12 mouse cellular contexts compared by ENCODE assay signal in genomic region chr2:119767246-119767645, GRCm38 (mm10). TPM values are rescaled to one million over a fixed set of nuclear protein-coding genes. Genes with fewer than 3 reads are reported as not detected.
DNase-seq lines count a peak whose midpoint lies in the region; ATAC-seq and TF ChIP-seq lines count a peak whose summit lies in the region.
"Had no signal": no experiment of that assay in that cellular context is flagged by ENCODE, and none has a peak within 500 bp of the region (broad histone marks: within the 10 kb centered on the region; RNA-seq: fewer than 3 reads in every experiment).

No protein-coding gene starts in this region.

- H3K9me3 ChIP-seq in midbrain, embryonic 15.5 days = no peaks in the 10 kb centered on the region
- H3K9me3 ChIP-seq: embryonic facial prominence, embryonic 15.5 days; heart, embryonic 15.5 days; liver, embryonic 15.5 days had no signal

- no peaks in the 10 kb centered on the region for H3K27me3 ChIP-seq in kidney, adult 2 months (replicated peaks; ENCODE audit: control insufficient read depth, insufficient read depth, low read length)
- no peaks in the 10 kb centered on the region for H3K27me3 ChIP-seq in thymus, adult 2 months (ENCODE audit: control insufficient read depth, insufficient read depth, low read length)
- no peaks in the 10 kb centered on the region for H3K27me3 ChIP-seq in midbrain, embryonic 15.5 days (replicated peaks)
- H3K27me3 ChIP-seq: heart, embryonic 15.5 days had no signal

- 92% methylated on average over 6 of the region's 6 CpGs for WGBS in kidney, adult 2 months
- WGBS in thymus, adult 2 months = 95% methylated on average over 6 of the region's 6 CpGs
- 93% methylated on average over 6 of the region's 6 CpGs for WGBS in midbrain, embryonic 15.5 days

- no peaks in the 10 kb centered on the region for H3K4me1 ChIP-seq in kidney, adult 2 months (ENCODE audit: control insufficient read depth, insufficient read depth, low read length)
- H3K4me1 ChIP-seq in thymus, adult 2 months (replicated peaks; ENCODE audit: control insufficient read depth, insufficient read depth, low read length) = no peaks in the 10 kb centered on the region
- H3K4me1 ChIP-seq in embryonic fibroblast, embryonic 13.5 days (ENCODE audit: control insufficient read depth, insufficient read depth, low read length) = no peaks in the 10 kb centered on the region
- H3K4me1 ChIP-seq in midbrain, embryonic 15.5 days = no peaks in the 10 kb centered on the region
- H3K4me1 ChIP-seq: embryonic facial prominence, embryonic 15.5 days; heart, embryonic 15.5 days; liver, embryonic 15.5 days had no signal

- H3K36me3 ChIP-seq in kidney, adult 2 months (ENCODE audit: control insufficient read depth, insufficient read depth, low read length) = no peaks in the 10 kb centered on the region; the same call in 1 of the 2 replicates
- peaks cover 16% of the 10 kb centered on the region for H3K36me3 ChIP-seq in thymus, adult 2 months (ENCODE audit: control insufficient read depth, insufficient read depth, low read length)
- H3K36me3 ChIP-seq in midbrain, embryonic 15.5 days (replicated peaks) = peaks cover 45% of the 10 kb centered on the region

- no peak overlapping the region for H3K9ac ChIP-seq in midbrain, embryonic 15.5 days
- H3K9ac ChIP-seq: embryonic facial prominence, embryonic 15.5 days; heart, embryonic 15.5 days; liver, embryonic 15.5 days had no signal

- no peak overlapping the region for H3K4me3 ChIP-seq in kidney, adult 2 months (ENCODE audit: insufficient read depth, low read depth, low read length)
- H3K4me3 ChIP-seq in thymus, adult 2 months (ENCODE audit: control insufficient read depth, insufficient read depth, low read length) = no peak overlapping the region
- H3K4me3 ChIP-seq in embryonic fibroblast, embryonic 13.5 days (ENCODE audit: insufficient read depth, low read length) = no peak overlapping the region
- H3K4me3 ChIP-seq in midbrain, embryonic 15.5 days = no peak overlapping the region
- H3K4me3 ChIP-seq: embryonic facial prominence, embryonic 15.5 days; heart, embryonic 15.5 days; liver, embryonic 15.5 days had no signal

- no peak overlapping the region for H3K4me2 ChIP-seq in midbrain, embryonic 15.5 days
- H3K4me2 ChIP-seq: embryonic facial prominence, embryonic 15.5 days; heart, embryonic 15.5 days; liver, embryonic 15.5 days had no signal

- peak; percentile 31; the same call in 1 of the 2 replicates for TF ChIP-seq CTCF in kidney, adult 2 months (conservative IDR thresholded peaks at IDR 0.05; ENCODE audit: insufficient read depth, insufficient read length, low read depth, low read length)
- no peak for TF ChIP-seq CTCF in thymus, adult 2 months (IDR thresholded peaks at IDR 0.05; ENCODE audit: borderline replicate concordance, control insufficient read depth, extremely low read depth, insufficient read depth, low read length, poor library complexity)
- peak; percentile 10; the same call in 1 of the 2 replicates for TF ChIP-seq CTCF in embryonic fibroblast, embryonic 13.5 days (IDR thresholded peaks at IDR 0.05; ENCODE audit: borderline replicate concordance, insufficient read depth, low read length)

- ATAC-seq in midbrain, embryonic 15.5 days (replicated peaks) = no peak

- no peak for TF ChIP-seq POLR2A in kidney, adult 2 months (IDR thresholded peaks at IDR 0.05; ENCODE audit: low read depth, low read length)
- TF ChIP-seq POLR2A in thymus, adult 2 months (IDR thresholded peaks at IDR 0.05; ENCODE audit: control insufficient read depth, extremely low read depth, insufficient read depth, low read length, poor library complexity) = no peak
- TF ChIP-seq POLR2A in embryonic fibroblast, embryonic 13.5 days (IDR thresholded peaks at IDR 0.05; ENCODE audit: low read depth, low read length) = no peak

- no peak for DNase-seq in kidney, adult 2 months
- no peak for DNase-seq in kidney, postnatal 10 days
- DNase-seq in thymus, adult 2 months = peak; percentile 33
- no peak for DNase-seq in thymus, postnatal 10 days (ENCODE audit: low spot score in 2 of 2)
- no peak for DNase-seq in neural tube, embryonic 10.5 days (ENCODE audit: extremely low spot score, low spot score)
- DNase-seq: adrenal gland, postnatal 25 days; cerebellum, adult 8-10 months had no signal

- H3K27ac ChIP-seq in kidney, adult 2 months (ENCODE audit: insufficient read depth, low read depth, low read length) = no peak overlapping the region
- H3K27ac ChIP-seq in thymus, adult 2 months (ENCODE audit: control insufficient read depth, insufficient read depth, low read length) = no peak overlapping the region
- H3K27ac ChIP-seq in embryonic fibroblast, embryonic 13.5 days (ENCODE audit: insufficient read depth, low read length) = no peak overlapping the region
- H3K27ac ChIP-seq in midbrain, embryonic 15.5 days = no peak overlapping the region
- H3K27ac ChIP-seq: embryonic facial prominence, embryonic 15.5 days; heart, embryonic 15.5 days; liver, embryonic 15.5 days had no signal

RNA-seq across cellular contexts. Expression of gene Ltk, which starts 7.0 kb away (rescaled TPM):
- 2.0 and 2.6 TPM in 2 replicates for polyA plus RNA-seq in kidney, adult 2 months (2012; rRNA removed)
- polyA plus RNA-seq in thymus, adult 2 months (2012; rRNA removed) = 11.5 and 13.0 TPM in 2 replicates
- polyA plus RNA-seq in embryonic fibroblast, embryonic 13.5 days (2011; ENCODE audit: insufficient read length, low read depth, missing spikeins) = not detected in 2 replicates
- 2.2 and 3.5 TPM in 2 replicates for polyA plus RNA-seq in midbrain, embryonic 15.5 days (2015; fragmentation: Nextera tagmentation; extraction: Ambion mirVana)

RNA-seq across cellular contexts. Expression of gene Rpap1, which starts 20.1 kb away (rescaled TPM):
- polyA plus RNA-seq in kidney, adult 2 months (2012; rRNA removed) = 13.8 and 16.7 TPM in 2 replicates
- polyA plus RNA-seq in thymus, adult 2 months (2012; rRNA removed) = 54.6 and 64.4 TPM in 2 replicates
- 12.2 and 13.0 TPM in 2 replicates for polyA plus RNA-seq in embryonic fibroblast, embryonic 13.5 days (2011; ENCODE audit: insufficient read length, low read depth, missing spikeins)
- 21.3 and 21.6 TPM in 2 replicates for polyA plus RNA-seq in midbrain, embryonic 15.5 days (2015; fragmentation: Nextera tagmentation; extraction: Ambion mirVana)

RNA-seq across cellular contexts. Expression of gene Itpka, which starts 25.1 kb away (rescaled TPM):
- polyA plus RNA-seq in kidney, adult 2 months (2012; rRNA removed) = 2.0 and 2.5 TPM in 2 replicates
- 4.8 and 4.9 TPM in 2 replicates for polyA plus RNA-seq in thymus, adult 2 months (2012; rRNA removed)
- polyA plus RNA-seq in embryonic fibroblast, embryonic 13.5 days (2011; ENCODE audit: insufficient read length, low read depth, missing spikeins) = not detected in 2 replicates
- polyA plus RNA-seq in midbrain, embryonic 15.5 days (2015; fragmentation: Nextera tagmentation; extraction: Ambion mirVana) = 0.11 and 0.18 TPM in 2 replicates

RNA-seq across cellular contexts. Expression of gene Tyro3, which starts 30.3 kb away (rescaled TPM):
- 2.5 and 3.0 TPM in 2 replicates for polyA plus RNA-seq in kidney, adult 2 months (2012; rRNA removed)
- 6.5 and 7.1 TPM in 2 replicates for polyA plus RNA-seq in thymus, adult 2 months (2012; rRNA removed)
- polyA plus RNA-seq in embryonic fibroblast, embryonic 13.5 days (2011; ENCODE audit: insufficient read length, low read depth, missing spikeins) = 17.8 and 19.9 TPM in 2 replicates
- polyA plus RNA-seq in midbrain, embryonic 15.5 days (2015; fragmentation: Nextera tagmentation; extraction: Ambion mirVana) = 20.3 and 22.2 TPM in 2 replicates
